Mouse (Mus musculus) sigmoid colon, adult 10 weeks (tissue): Measurements from ENCODE around the gene Kazald1. TPM values are rescaled to one million over a fixed set of nuclear protein-coding genes. Genes with fewer than 3 reads are reported as not detected.

ENCODE experiments used
- polyA plus RNA-seq: library from polyadenylated mRNA; stranded (reverse); fragments of 350-450 nt; fragmentation: Illumina TruSeq; extraction: RNeasy Lipid Tissue Mini Kit (QIAGEN cat#74804); gene quantifications from one replicate; pipeline ENCODE4 v1.2.3, GENCODE M21; 2014; ENCODE audit warnings: low read depth, low replicate concordance

Gene Kazald1
- 0.44 TPM for polyA plus RNA-seq

DNA sequence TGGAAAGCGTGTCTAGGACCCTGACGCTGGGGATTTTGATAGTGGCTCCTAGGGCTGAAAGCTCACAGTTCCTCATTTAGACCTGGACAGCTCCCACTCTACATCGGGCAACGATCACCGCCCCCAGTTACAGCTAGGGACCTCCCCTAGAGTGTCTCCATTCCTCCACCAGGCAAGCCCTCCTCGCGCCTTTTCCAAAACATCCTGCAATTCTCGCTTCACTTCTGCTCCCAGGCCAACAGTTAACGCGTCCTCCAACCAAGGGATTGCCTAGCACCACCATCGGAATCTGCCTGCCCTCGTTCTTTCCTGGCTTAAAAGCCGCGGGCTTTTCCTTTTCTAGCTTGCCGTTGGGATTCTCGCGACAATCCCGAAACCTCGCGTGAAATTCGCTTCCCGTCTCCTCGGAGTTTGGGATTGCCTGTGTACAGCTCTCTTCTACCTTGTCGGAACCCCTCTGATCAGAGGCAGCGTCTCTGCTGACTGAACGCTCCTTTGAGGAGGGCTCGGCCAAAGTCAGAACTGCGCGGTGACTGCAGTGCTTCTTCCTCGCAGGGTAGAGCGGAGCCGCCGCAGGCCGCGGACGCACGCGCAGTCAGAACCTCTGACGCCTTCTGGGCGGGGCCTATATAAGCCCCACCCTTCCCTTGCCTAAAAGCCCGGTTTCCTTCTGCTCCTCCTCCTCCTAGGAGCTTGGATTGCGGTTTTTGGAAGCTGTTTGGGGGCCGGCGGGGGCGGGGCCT is at the start of gene Kazald1:
Gene Kazald1, plus strand, starts transcription at position 662 of the 743 bp plus-strand sequence.

DNA sequence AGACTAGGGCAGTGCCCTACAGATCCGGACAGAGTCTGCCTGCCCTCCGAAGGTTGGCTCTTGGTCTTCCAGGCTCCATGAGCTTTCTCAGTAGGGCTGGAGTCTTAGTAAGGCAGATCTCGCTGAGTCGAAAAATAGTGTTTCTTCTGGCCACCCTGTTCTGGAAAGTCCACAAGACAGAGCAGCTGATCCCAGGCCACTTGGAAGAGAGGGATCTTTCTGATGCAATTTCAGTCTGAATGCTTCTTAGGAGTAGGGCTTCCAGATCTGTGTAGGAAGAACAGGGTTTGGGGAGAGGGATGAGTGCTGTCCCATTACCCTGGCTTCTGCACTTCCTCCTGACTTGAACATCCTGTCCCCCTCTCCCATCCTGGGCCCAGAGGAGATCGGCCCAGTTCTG is 29.4 kb upstream of the Kazald1 start, which contains the start of gene Pdzd7:
Gene Pdzd7, minus strand, starts transcription at position 67 of the 400 bp plus-strand sequence.

DNA sequence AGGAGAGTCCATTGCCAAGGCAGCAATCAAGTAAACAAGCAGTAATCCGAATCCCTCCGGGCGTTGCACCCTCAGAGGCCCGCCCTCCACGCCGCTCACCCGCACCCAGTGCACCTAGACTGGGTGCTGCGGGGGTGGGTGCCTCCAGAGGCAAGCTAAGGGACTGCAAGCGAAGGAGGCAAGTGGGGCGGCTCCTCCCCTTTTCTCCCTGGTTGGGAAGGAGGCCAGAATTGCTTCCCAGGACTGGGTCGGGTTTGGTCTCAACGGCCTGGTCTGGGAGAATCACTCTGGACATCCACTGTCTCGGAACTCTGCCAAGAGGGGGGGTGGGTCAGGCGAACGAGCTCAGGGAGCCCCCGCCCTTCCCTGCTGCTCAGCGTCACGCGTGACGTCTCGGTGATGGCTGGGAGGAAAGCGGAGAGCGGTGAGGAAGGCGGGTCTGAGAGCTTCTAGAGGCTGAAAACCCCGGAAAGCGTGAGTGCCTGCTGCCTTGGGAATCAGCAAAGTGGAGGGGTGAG is 27.6 kb upstream of the Kazald1 start, which contains the start of gene Sfxn3:
Gene Sfxn3, plus strand, starts transcription at position 87 of the 518 bp plus-strand sequence.

Other genes with a start within 250 kb of the Kazald1 start
- gene Slf2, start 144.1 kb upstream of the Kazald1 start, polyA plus RNA-seq, result 48.4 TPM
- 50.9 TPM for gene Sema4g, start 86.1 kb upstream of the Kazald1 start, polyA plus RNA-seq
- 4.6 TPM for gene Twnk, start 69.6 kb upstream of the Kazald1 start, polyA plus RNA-seq
- 13.8 TPM for gene Mrpl43, start 68.8 kb upstream of the Kazald1 start, polyA plus RNA-seq
- 11.9 TPM for gene Lzts2, start 60.8 kb upstream of the Kazald1 start, polyA plus RNA-seq
- gene Pdzd7, start 29.5 kb upstream of the Kazald1 start, polyA plus RNA-seq, result 6.2 TPM
- 30.7 TPM for gene Sfxn3, start 27.7 kb upstream of the Kazald1 start, polyA plus RNA-seq
- gene Tlx1, start 75.4 kb downstream of the Kazald1 start, polyA plus RNA-seq, result not detected
- not detected for gene Lbx1, start 160.6 kb downstream of the Kazald1 start, polyA plus RNA-seq